Mouse (Mus musculus) stomach, embryonic 14.5 days (tissue): Measurements from ENCODE around the gene Myo19. TPM values are rescaled to one million over a fixed set of nuclear protein-coding genes. Genes with fewer than 3 reads are reported as not detected.

Source experiments
- ATAC-seq: fragments of 200-750 bp; cut with Nextera tagmentation; 2 replicates; pipeline ENCODE4 v1.8.0; 2017; ENCODE audit warnings: low read depth, moderate TSS enrichment; ENCODE audit not compliant: insufficient number of reproducible peaks, insufficient read depth, low FRiP score
- H3K27ac ChIP-seq: fragments of 300-500 bp; sonication (generic); 2 replicates; pipeline ENCODE4 v1.5.1; 2014; ENCODE audit warnings: mild to moderate bottlenecking, low read length, moderate library complexity, mixed read lengths
- H3K27me3 ChIP-seq: fragments of 300-500 bp; sonication (generic); 2 replicates; pipeline ENCODE4 v1.6.1; 2014; ENCODE audit warnings: low read length, control low read depth, mixed read lengths; ENCODE audit not compliant: control insufficient read depth, insufficient read depth
- H3K36me3 ChIP-seq: fragments of 300-500 bp; sonication (generic); 2 replicates; pipeline ENCODE4 v1.6.1; 2014; ENCODE audit warnings: mild to moderate bottlenecking, control low read depth, low read length, moderate library complexity, mixed read lengths; ENCODE audit not compliant: control insufficient read depth, insufficient read depth
- H3K4me1 ChIP-seq: fragments of 300-500 bp; sonication (generic); 2 replicates; pipeline ENCODE4 v1.6.1; 2014; ENCODE audit warnings: low read length, control low read depth, mixed read lengths; ENCODE audit not compliant: control insufficient read depth, insufficient read depth
- H3K4me2 ChIP-seq: fragments of 300-500 bp; sonication (generic); replicated peaks from 2 replicates; pipeline ENCODE4 v1.6.1; 2014; ENCODE audit warnings: low read depth, low read length, control low read depth
- H3K4me3 ChIP-seq: fragments of 300-500 bp; sonication (generic); 2 replicates; pipeline ENCODE4 v1.5.1; 2014; ENCODE audit warnings: low read depth, low read length, control low read depth
- H3K9ac ChIP-seq: fragments of 300-500 bp; sonication (generic); replicated peaks from 2 replicates; pipeline ENCODE4 v1.6.1; 2014; ENCODE audit warnings: low read depth, mild to moderate bottlenecking, control low read depth, low read length, moderate library complexity, mixed read lengths
- H3K9me3 ChIP-seq: fragments of 300-500 bp; sonication (generic); 2 replicates; pipeline ENCODE4 v1.6.1; 2016; ENCODE audit warnings: low read depth, low read length, control low read depth; ENCODE audit not compliant: control insufficient read depth
- WGBS: fragments of 180-500 bp; shearing (Covaris S2); extraction: QIAGEN DNeasy Blood & Tissue Kit; methylation state at CpG from one replicate; pipeline ENCODE4 v1.1.7; 2014; 5-methylcytosine and 5-hydroxymethylcytosine counted together
- polyA plus RNA-seq: library from polyadenylated mRNA; unstranded; fragments of >200 nt; fragmentation: Nextera tagmentation; extraction: Ambion mirVana; gene quantifications from 2 replicates; pipeline ENCODE4 v1.2.1, GENCODE M21; 2014

Myo19 gene
- polyA plus RNA-seq, 1 experiment from 2014 or later: 9.3 TPM

DNA sequence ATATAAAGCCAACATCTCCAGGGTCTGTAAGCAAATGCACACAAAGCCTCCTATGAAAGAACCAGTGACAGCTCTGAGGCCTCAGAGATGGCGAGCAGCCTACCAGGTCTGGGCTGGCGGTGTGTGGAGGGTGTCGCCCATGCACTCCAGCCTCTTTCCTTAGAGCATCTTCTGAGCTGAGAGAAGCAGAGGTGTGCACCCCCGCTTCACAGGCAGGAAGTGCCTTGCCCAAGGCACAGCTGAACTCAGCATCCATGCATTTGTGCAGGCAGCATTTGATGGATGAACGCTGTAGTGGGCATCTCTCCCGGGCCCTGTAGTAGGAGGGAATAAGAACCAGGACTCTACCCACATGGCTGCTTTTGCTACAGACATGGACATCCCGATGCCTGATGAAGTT lies 11.8 kb downstream of the Myo19 start:
- Histone ChIP-seq H3K27ac (no peak overlapping the region), H3K4me3 (no peak overlapping the region), H3K27me3 (no peaks in the 10 kb centered on the region), H3K9me3 (no peaks in the 10 kb centered on the region), H3K36me3 (peaks cover 32% of the 10 kb centered on the region), H3K9ac (no peak overlapping the region), H3K4me1 (no peaks in the 10 kb centered on the region), H3K4me2 (no peak overlapping the region)
- 95% methylated on average over 7 of the region's 7 CpGs for WGBS
- no peak for ATAC-seq

DNA sequence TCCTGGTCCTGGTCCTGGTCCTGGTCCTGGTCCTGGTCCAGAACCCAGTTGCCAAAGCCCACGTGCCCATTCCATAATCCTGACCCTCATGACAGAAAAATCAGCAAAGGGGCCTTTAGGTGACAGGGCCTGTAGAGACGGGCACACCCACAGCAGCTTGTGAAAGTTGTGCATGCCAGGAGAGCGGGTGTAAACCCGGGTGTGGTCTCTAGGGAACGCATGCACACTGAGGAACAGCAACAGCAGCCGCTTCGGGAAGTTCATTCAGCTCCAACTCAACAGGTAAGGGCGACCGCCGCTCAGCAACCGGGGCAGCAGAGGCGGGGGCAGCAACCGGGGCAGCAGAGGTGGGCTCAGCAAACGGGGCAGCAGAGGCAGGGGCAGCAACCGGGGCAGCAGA lies 13.2 kb downstream of the Myo19 start:
- H3K36me3 ChIP-seq: peaks cover 32% of the 10 kb centered on the region

GRCm38 (mm10) chr11:84904597-84905144 lies 24.7 kb downstream of the Myo19 start:
- ATAC-seq: no peak
- WGBS: 81% methylated on average over 9 of the region's 9 CpGs
- Histone ChIP-seq H3K4me1 (no peaks in the 10 kb centered on the region), H3K36me3 (peaks cover 64% of the 10 kb centered on the region), H3K9me3 (no peaks in the 10 kb centered on the region), H3K27me3 (no peaks in the 10 kb centered on the region), H3K4me2 (no peak overlapping the region), H3K9ac (no peak overlapping the region), H3K4me3 (no peak overlapping the region), H3K27ac (no peak overlapping the region)

More for the DNA sequence above, 13.2 kb downstream of the Myo19 start:
- H3K4me2 ChIP-seq: no peak overlapping the region
- H3K27me3 ChIP-seq: no peaks in the 10 kb centered on the region
- H3K9me3 ChIP-seq: no peaks in the 10 kb centered on the region
- H3K4me1 ChIP-seq: no peaks in the 10 kb centered on the region
- ATAC-seq: no peak
- no peak overlapping the region for H3K9ac ChIP-seq
- H3K27ac ChIP-seq: no peak overlapping the region
- WGBS: 90% methylated on average over 15 of the region's 15 CpGs
- no peak overlapping the region for H3K4me3 ChIP-seq

- Histone ChIP-seq H3K36me3 (peaks cover 65% of the 10 kb centered on the region), H3K4me3 (no peak overlapping the region), H3K27ac (no peak overlapping the region), H3K9ac (no peak overlapping the region), H3K4me1 (no peaks in the 10 kb centered on the region), H3K9me3 (no peaks in the 10 kb centered on the region), H3K27me3 (no peaks in the 10 kb centered on the region), H3K4me2 (no peak overlapping the region)
- ATAC-seq: no peak
- 52% methylated on average over 3 of the region's 3 CpGs for WGBS
Measured at GRCm38 (mm10) chr11:84907081-84907480, 27.1 kb downstream of the Myo19 start.

DNA sequence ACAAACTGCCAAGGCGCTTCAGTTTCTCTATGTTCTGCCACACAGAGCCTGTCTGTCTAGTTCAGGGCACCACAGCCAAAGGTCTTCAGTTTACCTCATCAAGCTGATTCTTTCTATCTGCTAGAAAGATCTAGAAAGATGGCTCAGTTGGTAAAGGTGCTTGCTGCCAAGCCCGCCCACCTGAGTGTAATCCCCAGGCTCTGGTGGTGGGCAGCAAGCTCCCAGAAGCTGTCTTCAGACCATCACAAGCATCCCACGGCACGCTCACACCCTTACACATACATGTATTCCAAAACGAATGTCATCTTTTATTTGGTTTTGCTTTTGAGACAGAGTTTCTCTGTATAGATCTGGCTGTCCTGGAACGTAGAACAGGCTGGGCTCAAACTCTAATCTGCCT lies 28.5 kb downstream of the Myo19 start:
- WGBS: 92% methylated on average over 6 of the region's 6 CpGs
- Histone ChIP-seq H3K36me3 (peaks cover 60% of the 10 kb centered on the region), H3K27me3 (no peaks in the 10 kb centered on the region), H3K4me3 (no peak overlapping the region), H3K27ac (no peak overlapping the region), H3K4me2 (no peak overlapping the region), H3K4me1 (no peaks in the 10 kb centered on the region), H3K9me3 (no peaks in the 10 kb centered on the region), H3K9ac (no peak overlapping the region)
- ATAC-seq: no peak

DNA sequence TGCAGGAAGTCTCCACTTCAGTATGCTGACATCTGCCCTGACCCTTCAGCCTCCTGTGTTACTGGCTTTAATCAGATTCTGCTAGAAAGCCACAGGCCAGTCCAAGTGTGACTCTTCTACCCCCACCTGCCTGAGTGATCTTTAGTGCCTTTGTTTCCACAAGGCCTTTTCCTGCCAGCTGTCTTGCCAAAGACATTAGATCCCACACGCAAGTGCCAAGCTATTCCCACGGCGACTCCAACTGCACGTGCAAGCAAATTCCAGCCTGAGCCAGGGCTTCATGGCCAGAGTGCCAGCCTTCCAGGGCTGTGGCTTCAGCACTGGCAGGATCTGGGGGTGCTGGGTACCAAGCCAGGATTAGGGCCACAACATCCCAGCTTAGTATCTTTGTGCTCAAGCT lies 30.5 kb downstream of the Myo19 start:
- Histone ChIP-seq H3K27me3 (no peaks in the 10 kb centered on the region), H3K4me2 (no peak overlapping the region), H3K36me3 (peaks cover 54% of the 10 kb centered on the region), H3K4me1 (no peaks in the 10 kb centered on the region), H3K4me3 (no peak overlapping the region), H3K9me3 (no peaks in the 10 kb centered on the region), H3K9ac (no peak overlapping the region), H3K27ac (no peak overlapping the region)
- no peak for ATAC-seq
- WGBS: 83% methylated on average over 4 of the region's 4 CpGs

DNA sequence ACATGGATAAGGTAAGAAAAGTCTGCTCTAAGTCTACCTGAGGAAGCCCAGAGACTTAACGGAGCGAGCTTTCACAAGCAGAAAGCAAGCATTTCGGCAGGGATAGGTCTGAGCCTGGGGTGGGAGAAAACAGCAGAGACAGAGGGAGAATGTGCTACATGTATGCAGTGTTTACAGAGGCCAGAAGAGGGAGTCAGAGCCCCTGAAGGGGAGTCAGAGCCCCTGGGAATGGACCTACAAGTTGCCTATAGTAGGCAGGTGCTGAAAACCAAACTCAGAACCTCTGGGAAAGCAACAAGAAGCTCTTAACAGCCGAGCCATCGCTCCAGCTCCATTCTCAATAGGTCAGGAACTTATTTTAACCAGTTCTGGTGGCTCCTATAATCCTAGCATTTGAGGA lies 34.7 kb downstream of the Myo19 start:
- Histone ChIP-seq H3K4me3 (no peak overlapping the region), H3K36me3 (peaks cover 23% of the 10 kb centered on the region), H3K4me1 (no peaks in the 10 kb centered on the region), H3K9me3 (no peaks in the 10 kb centered on the region), H3K4me2 (no peak overlapping the region), H3K27me3 (no peaks in the 10 kb centered on the region), H3K27ac (no peak overlapping the region), H3K9ac (no peak overlapping the region)
- 78% methylated on average over 5 of the region's 5 CpGs for WGBS
- ATAC-seq: no peak

DNA sequence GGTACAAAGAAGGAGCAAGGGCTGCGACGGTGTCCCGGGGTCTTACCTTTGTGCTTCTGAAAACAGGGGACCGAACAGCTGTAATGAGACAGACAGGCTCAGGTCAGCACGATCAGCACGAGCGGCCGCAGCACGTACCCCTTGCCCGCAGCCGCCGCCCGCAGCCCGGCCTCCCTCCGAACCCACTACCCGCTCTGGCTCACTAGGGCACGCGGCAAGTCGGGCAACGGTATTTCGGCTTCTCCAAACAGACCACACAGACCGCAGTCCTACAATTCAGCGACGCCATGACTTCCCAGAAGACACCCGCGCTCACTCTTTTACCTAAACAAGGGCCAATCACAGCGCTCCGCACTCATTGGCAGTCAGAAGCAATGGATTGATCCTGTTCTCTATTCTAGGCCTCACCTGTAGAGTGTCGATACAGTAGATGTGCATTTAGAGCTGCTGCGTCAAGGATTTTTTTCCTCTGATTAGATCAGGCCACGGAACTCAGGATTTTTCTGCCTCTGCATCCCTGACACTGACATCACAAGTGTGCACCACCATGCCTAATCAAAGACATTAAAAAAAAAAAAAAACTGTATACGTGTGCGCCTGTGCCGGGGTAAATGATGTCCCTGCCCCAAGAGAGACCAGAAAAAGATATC lies 36.2 kb downstream of the Myo19 start, which contains the start of gene Znhit3:
Znhit3 (minus strand) TSS at position 314 of the 650 bp plus-strand sequence.
- peak; percentile 86 for ATAC-seq
- Histone ChIP-seq H3K4me1 (no peaks in the 10 kb centered on the region), H3K27me3 (no peaks in the 10 kb centered on the region), H3K9me3 (no peaks in the 10 kb centered on the region), H3K4me3 (peak within 1 kb of the TSS; percentile 84), H3K4me2 (peak within 1 kb of the TSS; percentile 46), H3K36me3 (peaks cover 10% of the 10 kb centered on the region), H3K9ac (peak within 1 kb of the TSS; percentile 71), H3K27ac (no peak within 1 kb of the TSS)
- 4% methylated on average over 34 of the region's 34 CpGs for WGBS
